Mouse (Mus musculus) heart, adult 2 months (tissue): Measurements from ENCODE around the gene Myadml2. TPM values are rescaled to one million over a fixed set of nuclear protein-coding genes. Genes with fewer than 3 reads are reported as not detected.

Experiments used
- DNase-seq, 2 experiments: peaks; one replicate each; pipeline ENCODE4 v3.0.0; 2021
- H3K27ac ChIP-seq: fragments of 200-600 bp; 2 replicates; pipeline ENCODE4 v1.8.1; 2022
- H3K27me3 ChIP-seq: fragments of 200-500 bp; 2 replicates; pipeline ENCODE4 v1.6.1; 2012; ENCODE audit warnings: mild to moderate bottlenecking, low read length, inconsistent platforms, mixed read lengths; ENCODE audit not compliant: control insufficient read depth, insufficient read depth
- H3K36me3 ChIP-seq: fragments of 200-500 bp; 2 replicates; pipeline ENCODE4 v1.6.1; 2012; ENCODE audit warnings: low read length, inconsistent platforms; ENCODE audit not compliant: control insufficient read depth, insufficient read depth
- H3K4me1 ChIP-seq: fragments of 200-500 bp; 2 replicates; pipeline ENCODE4 v1.6.1; 2011; ENCODE audit warnings: low read length; ENCODE audit not compliant: control insufficient read depth, insufficient read depth
- H3K4me3 ChIP-seq: fragments of 200-600 bp; 2 replicates; pipeline ENCODE4 v1.8.1; 2022
- H3K79me2 ChIP-seq: fragments of 200-500 bp; replicated peaks from 2 replicates; pipeline ENCODE4 v1.6.1; 2012; ENCODE audit warnings: mild to moderate bottlenecking, inconsistent platforms, low read length, moderate library complexity, mixed read lengths; ENCODE audit not compliant: control insufficient read depth, insufficient read depth
- H3K9ac ChIP-seq: fragments of 200-500 bp; 2 replicates; pipeline ENCODE4 v1.6.1; 2012; ENCODE audit warnings: low read depth, mild to moderate bottlenecking, control low read depth, inconsistent platforms, low read length, mixed read lengths
- CTCF ChIP-seq: fragments of 200-600 bp; IDR thresholded peaks from 2 replicates; pipeline ENCODE4 v1.8.1; 2022; ENCODE audit warnings: antibody characterized with exemption, mild to moderate bottlenecking, moderate library complexity
- EP300 ChIP-seq: fragments of 200-500 bp; IDR thresholded peaks from 2 replicates; pipeline ENCODE4 v1.6.1; 2011; ENCODE audit warnings: low read depth, low read length, control low read depth; ENCODE audit not compliant: insufficient read depth
- POLR2A ChIP-seq: fragments of 200-500 bp; IDR thresholded peaks from 2 replicates; pipeline ENCODE4 v1.6.1; 2011; ENCODE audit warnings: mild to moderate bottlenecking, low read depth, low read length, control low read depth; ENCODE audit not compliant: insufficient read depth
- WGBS: fragments of 180-500 bp; shearing (Covaris S2); methylation state at CpG from one replicate; pipeline ENCODE4 v1.1.7; 2018; 5-methylcytosine and 5-hydroxymethylcytosine counted together
- intact Hi-C: fragments of 180-260 bp; cut with DNase I; formaldehyde crosslinking; loops from one replicate; pipeline ENCODE4 v1.15.1; 2025
- polyA plus RNA-seq: library from polyadenylated mRNA; depleted of rRNA; stranded (reverse); fragments of >200 nt; gene quantifications from 2 replicates; pipeline ENCODE4 v1.2.3, GENCODE M21; 2012
- total RNA-seq, 2 experiments: library from RNA; stranded (reverse); gene quantifications; 2 replicates each; pipeline ENCODE4 v1.2.3; 2021

Gene Myadml2
- total and polyA plus RNA-seq, 3 experiments, result 55.1 to 87.3 (median 77.6) TPM

- Histone ChIP-seq H3K4me3 (no peak overlapping the region), H3K36me3 (no peaks in the 10 kb centered on the region), H3K27ac (no peak overlapping the region), H3K4me1 (peaks cover 2% of the 10 kb centered on the region; the same call in 1 of the 2 replicates), H3K9ac (no peak overlapping the region), H3K27me3 (peaks cover 3% of the 10 kb centered on the region; the same call in 1 of the 2 replicates), H3K79me2 (no peaks in the 10 kb centered on the region)
- no peak for TF ChIP-seq CTCF
- TF ChIP-seq EP300, result no peak
- TF ChIP-seq POLR2A, result no peak
- intact Hi-C loops, result no loop called here
- peak in 1 of 2 experiments; percentile 48 for DNase-seq
- WGBS, result 10% methylated on average over 3 of the region's 3 CpGs
Measured at GRCm38 (mm10) chr11:120666617-120667016, 18.7 kb upstream of the Myadml2 start.

DNA sequence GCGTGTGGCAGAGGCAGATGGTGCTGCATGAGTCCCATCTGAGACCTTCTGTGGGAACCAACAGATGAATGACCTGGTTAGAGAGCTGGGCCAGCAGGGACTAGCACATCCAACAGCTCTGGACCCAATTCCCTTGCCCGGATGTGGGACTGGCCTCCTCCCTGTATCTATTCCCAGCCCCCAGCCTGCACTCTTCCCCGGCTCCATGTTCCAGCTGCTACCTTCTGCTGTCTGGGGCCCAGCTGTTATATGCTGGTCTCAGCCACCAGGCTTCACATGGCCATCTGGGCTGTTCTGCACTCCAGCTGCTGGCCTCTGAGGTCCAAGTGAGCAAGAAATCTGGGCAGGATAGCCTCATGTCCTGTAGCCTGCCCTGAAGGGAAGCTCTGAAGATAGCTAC is 17.4 kb upstream of the Myadml2 start:
- Histone ChIP-seq H3K9ac (no peak overlapping the region), H3K79me2 (no peaks in the 10 kb centered on the region), H3K27ac (no peak overlapping the region), H3K27me3 (peaks cover 13% of the 10 kb centered on the region), H3K4me1 (peaks cover 2% of the 10 kb centered on the region; the same call in 1 of the 2 replicates), H3K36me3 (no peaks in the 10 kb centered on the region), H3K4me3 (no peak overlapping the region)
- intact Hi-C loops, result no loop called here
- WGBS, result 76% methylated on average over 3 of the region's 3 CpGs
- peak; percentile 75 to 82 for DNase-seq
- TF ChIP-seq CTCF (no peak), EP300 (peak; percentile 91)

DNA sequence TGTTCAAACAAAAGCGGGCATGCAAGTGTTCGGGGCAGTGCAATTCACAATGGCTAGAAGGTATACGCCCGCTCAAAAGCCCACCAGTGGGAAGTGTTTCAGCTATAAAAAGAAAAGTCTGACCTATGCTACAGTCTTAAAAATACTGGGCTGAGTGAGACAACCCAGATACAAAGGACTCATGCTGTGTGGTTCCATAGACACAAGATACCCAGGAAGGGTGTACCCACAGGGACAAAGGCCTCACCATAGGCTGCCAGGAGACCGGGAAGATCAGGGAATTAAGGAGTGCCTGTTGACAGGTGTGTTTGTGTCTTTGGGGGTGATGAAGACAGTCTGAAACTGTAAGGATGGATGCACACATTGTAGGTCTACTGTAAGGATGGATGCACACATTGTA is 15.8 kb upstream of the Myadml2 start:
- TF ChIP-seq CTCF (no peak), EP300 (no peak), POLR2A (no peak)
- 95% methylated on average over 5 of the region's 5 CpGs for WGBS
- Histone ChIP-seq H3K27ac (no peak overlapping the region), H3K4me1 (peaks cover 3% of the 10 kb centered on the region; the same call in 1 of the 2 replicates), H3K27me3 (peaks cover 23% of the 10 kb centered on the region), H3K79me2 (no peaks in the 10 kb centered on the region), H3K9ac (no peak overlapping the region), H3K36me3 (no peaks in the 10 kb centered on the region), H3K4me3 (no peak overlapping the region)
- intact Hi-C loops, result no loop called here
- DNase-seq, result no peak

DNA sequence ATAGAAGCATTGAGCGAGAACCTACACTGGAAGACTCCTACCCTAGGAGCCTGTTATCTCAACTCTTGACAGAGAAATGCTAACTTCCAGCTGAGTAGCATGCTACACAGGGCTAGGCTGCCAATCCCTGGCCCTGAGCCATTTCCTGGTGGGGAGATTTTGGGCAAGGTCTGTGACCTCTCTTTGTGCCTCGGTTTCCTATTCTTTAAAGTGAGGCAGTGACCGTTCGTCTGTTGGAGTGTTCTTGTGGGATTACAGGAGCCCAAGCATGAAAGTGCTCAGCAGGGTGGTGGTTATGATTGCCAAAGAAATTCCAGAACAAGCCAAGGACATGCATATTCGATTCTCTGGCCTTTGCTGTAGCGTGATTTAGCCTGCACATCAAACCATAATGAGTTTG is 14.8 kb upstream of the Myadml2 start:
- no peak overlapping the region for H3K27ac ChIP-seq
- H3K9ac ChIP-seq, result no peak overlapping the region
- H3K79me2 ChIP-seq, result no peaks in the 10 kb centered on the region
- no peak for DNase-seq
- 49% methylated on average over 6 of the region's 6 CpGs for WGBS
- peaks cover 23% of the 10 kb centered on the region for H3K27me3 ChIP-seq
- TF ChIP-seq POLR2A (no peak), EP300 (no peak), CTCF (no peak)
- intact Hi-C loops, result no loop called here
- H3K4me3 ChIP-seq, result no peak overlapping the region
- no peaks in the 10 kb centered on the region for H3K36me3 ChIP-seq
- peaks cover 3% of the 10 kb centered on the region; the same call in 1 of the 2 replicates for H3K4me1 ChIP-seq

DNA sequence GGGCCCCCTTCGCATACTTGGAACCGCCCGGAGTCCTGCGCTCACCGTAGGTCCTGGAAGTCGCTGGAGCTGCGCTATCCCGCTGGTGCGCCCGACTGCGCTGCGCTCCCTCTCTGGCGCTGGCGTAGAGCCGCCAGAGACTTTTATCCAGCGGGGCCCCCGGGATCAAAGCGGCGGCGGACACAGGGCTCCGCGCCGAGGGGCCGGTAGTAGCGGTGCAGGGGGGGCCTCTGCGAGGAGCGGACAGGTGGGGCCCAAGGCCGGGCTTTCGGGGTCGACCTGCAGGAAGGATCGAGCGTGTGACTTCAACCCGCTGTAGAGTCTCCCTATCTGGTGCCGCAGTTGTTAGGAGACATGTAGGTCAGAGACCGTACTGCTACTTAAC is 13.1 kb upstream of the Myadml2 start, which contains the start of gene Notum:
Gene Notum (minus strand): TSS at position 100 of the 385 bp plus-strand sequence.
- peak within 1 kb of the TSS; percentile 42 for H3K4me3 ChIP-seq
- DNase-seq, result no peak
- H3K27me3 ChIP-seq, result peaks cover 23% of the 10 kb centered on the region
- 2% methylated on average over 35 of the region's 35 CpGs for WGBS
- H3K36me3 ChIP-seq, result no peaks in the 10 kb centered on the region
- no peaks in the 10 kb centered on the region for H3K79me2 ChIP-seq
- peaks cover 1% of the 10 kb centered on the region; the same call in 1 of the 2 replicates for H3K4me1 ChIP-seq
- intact Hi-C loops, result no loop called here
- TF ChIP-seq POLR2A, result no peak
- H3K9ac ChIP-seq, result peak within 1 kb of the TSS; percentile 33
- no peak within 1 kb of the TSS for H3K27ac ChIP-seq

DNA sequence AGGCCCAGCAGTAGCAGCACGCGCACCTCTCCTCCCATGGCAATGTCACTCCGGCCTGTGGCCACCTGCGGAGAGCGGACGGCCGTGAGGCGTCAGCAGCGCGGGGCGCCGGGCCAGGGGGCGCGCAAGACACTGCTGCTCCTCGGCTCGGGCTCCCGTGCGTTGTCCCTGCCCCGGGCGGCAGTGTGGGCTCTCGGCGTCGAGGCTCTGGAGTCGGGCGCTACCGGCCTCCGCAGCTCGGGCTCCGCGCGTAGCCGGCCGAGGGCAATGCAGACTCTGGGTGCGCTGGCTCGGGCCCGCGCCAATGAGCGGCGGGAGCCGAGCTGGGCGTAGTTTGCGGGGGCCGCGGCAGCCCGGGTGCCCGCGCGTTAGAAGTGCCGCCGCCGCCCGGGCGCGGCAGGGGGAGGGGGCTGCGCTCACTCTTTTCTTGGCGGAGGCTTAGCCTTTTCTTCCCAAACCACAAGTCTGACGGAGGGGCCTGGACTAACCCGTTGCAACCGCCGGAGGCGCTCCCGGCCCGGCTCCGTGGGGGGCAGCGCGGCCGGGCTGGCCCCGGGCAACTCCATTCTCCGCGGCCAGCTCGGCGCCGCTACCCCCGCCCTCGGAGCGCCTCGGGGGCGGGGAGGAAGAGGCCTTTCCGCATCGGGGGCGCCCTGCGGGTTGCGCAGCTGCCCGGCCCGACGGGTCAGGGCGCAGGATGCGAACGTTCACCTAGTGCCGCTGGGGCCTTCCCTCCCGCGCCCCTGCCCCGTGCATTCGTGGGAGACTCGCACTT is 12.5 kb upstream of the Myadml2 start:
- Histone ChIP-seq H3K4me3 (peak overlapping the region; percentile 42), H3K9ac (peak overlapping the region; percentile 33), H3K36me3 (no peaks in the 10 kb centered on the region), H3K27ac (no peak overlapping the region), H3K4me1 (peaks cover 1% of the 10 kb centered on the region; the same call in 1 of the 2 replicates), H3K27me3 (peaks cover 23% of the 10 kb centered on the region), H3K79me2 (no peaks in the 10 kb centered on the region)
- intact Hi-C loops, result no loop called here
- WGBS, result 2% methylated on average over 93 of the region's 95 CpGs
- peak; percentile 35 to 48 for DNase-seq
- TF ChIP-seq POLR2A (no peak), CTCF (peak; percentile 59)
